Mouse (Mus musculus) MEL-GATA-1-ER (cell line): ENCODE data around the gene Fat3.

Experiments used
- DNase-seq: peaks from one replicate; pipeline ENCODE4 v3.0.0-alpha.2; 2012; ENCODE audit warnings: low read depth; ENCODE audit errors: extremely low read depth

Gene Fat3

GRCm38 (mm10) chr9:16147735-16148134, 353.4 kb downstream of the Fat3 start:
- no peak for DNase-seq

- DNase-seq, result no peak
Observed at GRCm38 (mm10) chr9:16144684-16145083, 356.4 kb downstream of the Fat3 start.

GRCm38 (mm10) chr9:16139300-16139699, 361.8 kb downstream of the Fat3 start:
- DNase-seq, result no peak

- DNase-seq, result no peak
Observed at GRCm38 (mm10) chr9:16133098-16133497, 368.0 kb downstream of the Fat3 start.

- DNase-seq, result no peak
Observed at GRCm38 (mm10) chr9:16132594-16132993, 368.5 kb downstream of the Fat3 start.

- DNase-seq, result no peak
Observed at GRCm38 (mm10) chr9:16121756-16122155, 379.3 kb downstream of the Fat3 start.

GRCm38 (mm10) chr9:16114821-16115485, 386.1 kb downstream of the Fat3 start:
- DNase-seq, result no peak

- no peak for DNase-seq
Observed at GRCm38 (mm10) chr9:16113936-16114642, 387.0 kb downstream of the Fat3 start.

GRCm38 (mm10) chr9:16107900-16108299, 393.2 kb downstream of the Fat3 start:
- no peak for DNase-seq

GRCm38 (mm10) chr9:16107386-16107785, 393.7 kb downstream of the Fat3 start:
- no peak for DNase-seq

- DNase-seq, result no peak
Observed at GRCm38 (mm10) chr9:16098553-16098952, 402.5 kb downstream of the Fat3 start.

GRCm38 (mm10) chr9:16093047-16093668, 407.9 kb downstream of the Fat3 start:
- no peak for DNase-seq

- no peak for DNase-seq
Observed at GRCm38 (mm10) chr9:16092051-16092967, 408.8 kb downstream of the Fat3 start.

GRCm38 (mm10) chr9:16079292-16079691, 421.8 kb downstream of the Fat3 start:
- DNase-seq, result no peak

- no peak for DNase-seq
Observed at GRCm38 (mm10) chr9:16074664-16075063, 426.4 kb downstream of the Fat3 start.

GRCm38 (mm10) chr9:16074116-16074515, 427.0 kb downstream of the Fat3 start:
- no peak for DNase-seq

- no peak for DNase-seq
Observed at GRCm38 (mm10) chr9:16063447-16063846, 437.6 kb downstream of the Fat3 start.

GRCm38 (mm10) chr9:16062472-16062871, 438.6 kb downstream of the Fat3 start:
- DNase-seq, result no peak

GRCm38 (mm10) chr9:16046686-16047085, 454.4 kb downstream of the Fat3 start:
- no peak for DNase-seq

GRCm38 (mm10) chr9:16037375-16037774, 463.7 kb downstream of the Fat3 start:
- DNase-seq, result no peak

- no peak for DNase-seq
Observed at GRCm38 (mm10) chr9:16036346-16036745, 464.7 kb downstream of the Fat3 start.
